Mouse (Mus musculus) inflammation-experienced regulatory T-cells, adult 6 months (primary cell): Measurements from ENCODE around the gene Patl1. TPM values are rescaled to one million over a fixed set of nuclear protein-coding genes. Genes with fewer than 3 reads are reported as not detected.
"Not testable (repeated sequence)": the region's sequence is repeated elsewhere in the genome, so short reads cannot be mapped to it uniquely, and the experiment has no call there.

Experiments
- ATAC-seq: one replicate; pipeline ENCODE4 v1.8.0; 2017
- polyA plus RNA-seq, 3 experiments: library from polyadenylated mRNA; unstranded; fragments of 100-300 nt; shearing (Covaris generic); gene quantifications; one replicate each; pipeline ENCODE4 v1.2.1; 2017

The Patl1 gene
- 10 to 100 TPM; 15.0 to 18.6 (median 17.1) TPM for polyA plus RNA-seq

DNA sequence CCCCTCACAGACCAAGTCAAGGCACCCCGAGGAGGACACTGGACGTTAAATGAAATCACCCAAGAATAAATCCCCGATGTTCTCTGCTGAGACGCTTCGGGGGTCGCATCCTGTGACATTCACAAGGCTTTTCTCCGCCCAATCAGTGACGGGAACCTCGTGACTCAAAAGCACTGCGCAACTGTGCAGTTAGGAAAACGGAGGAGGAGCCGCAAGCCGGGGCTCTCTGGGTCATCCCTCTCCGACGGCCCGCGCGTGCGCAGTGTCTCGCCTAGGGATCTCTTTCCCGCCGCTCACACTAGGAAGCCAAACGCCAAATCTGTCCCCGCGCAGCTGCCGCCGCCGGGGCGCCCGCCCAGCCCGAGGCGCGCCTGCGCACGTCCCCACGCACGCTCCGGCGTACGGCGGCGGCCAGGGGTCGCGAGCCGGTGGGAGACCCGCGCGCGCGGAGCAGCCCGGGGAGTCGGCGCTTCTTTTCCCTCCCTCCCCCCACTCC is at the start of gene Patl1:
TSS of gene Patl1 (plus strand) at position 363 of the 496 bp plus-strand sequence.
- ATAC-seq: peak; percentile 92

DNA sequence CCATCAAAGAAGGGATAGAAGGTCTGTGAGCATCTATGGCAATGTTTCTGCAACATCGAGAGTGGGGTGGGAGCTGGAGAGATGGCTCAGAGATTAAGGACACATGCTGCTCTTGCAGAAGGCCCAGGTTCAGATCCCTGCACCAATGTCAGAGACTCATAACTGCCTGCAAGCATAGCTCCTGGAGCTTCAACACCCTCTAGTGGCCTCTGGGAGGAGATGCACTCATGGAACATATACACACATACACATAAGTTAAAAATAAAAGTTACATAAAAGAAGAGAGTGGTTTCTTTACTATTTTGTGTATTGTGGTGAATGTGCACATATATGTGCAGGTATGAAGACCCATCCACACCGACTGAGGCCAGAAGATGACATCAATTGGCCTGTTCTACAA is 44.4 kb upstream of the Patl1 start:
- no peak for ATAC-seq

DNA sequence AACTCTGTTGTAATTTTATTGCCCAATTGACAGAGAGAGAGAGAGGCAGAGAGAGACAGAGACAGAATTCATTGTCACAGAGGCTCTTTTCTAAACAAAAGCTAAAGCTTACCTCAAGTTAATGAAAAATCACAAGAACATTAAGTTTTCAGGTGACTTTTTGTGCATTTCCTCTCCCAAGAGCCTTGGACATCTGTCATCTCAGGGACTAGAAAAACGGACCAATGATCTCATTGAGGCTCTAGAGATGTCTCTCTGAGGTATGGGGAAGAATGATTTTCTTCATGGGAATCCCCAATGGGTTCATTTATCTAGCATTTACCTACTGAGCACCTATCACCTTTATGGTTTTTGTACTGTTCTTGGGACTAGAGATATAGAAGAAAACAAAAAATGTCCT is 37.2 kb upstream of the Patl1 start, which contains the start of gene Olfr1419:
TSS of gene Olfr1419 (minus strand) at position 101 of the 400 bp plus-strand sequence.
- ATAC-seq: no peak

DNA sequence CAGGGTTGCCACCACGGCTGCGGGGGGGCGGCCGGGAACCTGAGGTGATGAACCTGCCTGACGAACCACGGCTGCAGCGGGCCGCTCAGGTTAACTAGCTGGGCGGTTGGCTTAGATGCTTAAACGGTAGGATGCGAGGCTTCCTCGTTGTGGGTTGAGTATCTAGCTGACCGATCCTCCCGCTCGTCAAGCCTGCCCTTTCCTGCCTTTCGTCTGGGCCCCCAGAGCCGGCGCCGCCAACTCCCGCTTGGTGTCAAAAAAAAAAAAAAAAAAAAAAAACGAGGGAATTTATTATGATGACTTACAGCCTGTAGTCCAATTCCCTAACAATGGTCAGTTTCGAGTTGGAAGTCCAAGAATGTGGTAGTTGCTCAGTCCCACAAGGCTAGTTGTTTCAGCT is 33.8 kb upstream of the Patl1 start:
- not testable (repeated sequence) for ATAC-seq

DNA sequence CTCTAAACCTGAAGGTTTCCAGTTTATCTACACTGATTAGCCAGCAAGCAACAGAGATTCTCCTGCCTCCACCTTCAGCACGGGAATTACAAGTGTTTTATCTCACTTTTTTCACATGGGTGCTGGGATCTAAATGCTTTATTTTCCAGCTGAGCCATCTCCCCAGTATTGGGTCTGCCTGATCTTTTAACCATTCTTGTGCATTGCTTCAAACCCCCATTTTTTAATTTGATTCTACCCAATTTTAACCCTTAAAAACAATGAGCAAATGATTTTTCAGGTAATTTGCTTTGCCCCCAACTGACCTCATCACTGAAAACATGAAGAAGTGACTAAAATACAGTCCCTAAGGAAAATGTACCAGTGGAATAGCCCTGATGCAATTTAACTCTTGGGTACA is 25.9 kb upstream of the Patl1 start, which contains the start of gene Olfr1420:
TSS of gene Olfr1420 (plus strand) at position 301 of the 400 bp plus-strand sequence.
- ATAC-seq: no peak

DNA sequence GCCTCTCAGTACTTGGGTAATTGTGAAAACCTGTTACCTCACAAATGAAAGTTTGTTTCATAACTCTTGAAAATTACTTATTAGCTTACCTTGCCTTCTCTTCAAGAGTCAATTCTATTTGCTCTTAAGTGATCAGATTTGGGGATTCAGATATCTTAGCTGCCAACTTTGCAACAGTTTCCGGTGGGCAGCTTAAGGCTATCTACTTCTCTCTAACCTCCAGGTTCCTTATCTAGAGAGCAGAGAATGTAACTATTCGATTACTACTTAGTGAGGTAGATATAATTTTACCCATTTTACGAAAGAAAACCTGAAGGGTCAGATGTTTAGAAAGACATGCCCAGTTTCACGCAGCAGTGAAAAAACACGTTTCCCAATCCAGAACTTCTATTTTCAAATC is 1.2 kb upstream of the Patl1 start:
- no peak for ATAC-seq

DNA sequence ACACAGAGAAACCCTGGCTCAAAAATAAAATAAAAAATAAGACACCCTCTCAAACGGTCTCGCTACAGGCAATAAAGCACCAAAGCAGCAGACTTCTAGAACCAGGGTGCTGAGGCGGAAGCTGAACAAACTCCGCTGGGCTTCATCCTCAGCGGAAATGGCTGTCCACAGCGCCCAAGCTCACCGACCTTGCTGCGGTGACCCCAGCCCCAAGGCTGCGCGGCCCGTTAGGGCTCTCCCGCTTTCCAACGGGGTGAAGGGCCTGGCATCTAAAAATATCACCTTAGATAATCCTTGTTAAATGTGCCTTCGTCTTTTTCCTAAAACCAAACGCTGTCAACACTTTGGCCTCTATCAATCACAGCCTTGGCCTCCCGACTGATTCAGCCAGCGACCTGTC is 596 bp upstream of the Patl1 start:
- peak; percentile 10 for ATAC-seq

DNA sequence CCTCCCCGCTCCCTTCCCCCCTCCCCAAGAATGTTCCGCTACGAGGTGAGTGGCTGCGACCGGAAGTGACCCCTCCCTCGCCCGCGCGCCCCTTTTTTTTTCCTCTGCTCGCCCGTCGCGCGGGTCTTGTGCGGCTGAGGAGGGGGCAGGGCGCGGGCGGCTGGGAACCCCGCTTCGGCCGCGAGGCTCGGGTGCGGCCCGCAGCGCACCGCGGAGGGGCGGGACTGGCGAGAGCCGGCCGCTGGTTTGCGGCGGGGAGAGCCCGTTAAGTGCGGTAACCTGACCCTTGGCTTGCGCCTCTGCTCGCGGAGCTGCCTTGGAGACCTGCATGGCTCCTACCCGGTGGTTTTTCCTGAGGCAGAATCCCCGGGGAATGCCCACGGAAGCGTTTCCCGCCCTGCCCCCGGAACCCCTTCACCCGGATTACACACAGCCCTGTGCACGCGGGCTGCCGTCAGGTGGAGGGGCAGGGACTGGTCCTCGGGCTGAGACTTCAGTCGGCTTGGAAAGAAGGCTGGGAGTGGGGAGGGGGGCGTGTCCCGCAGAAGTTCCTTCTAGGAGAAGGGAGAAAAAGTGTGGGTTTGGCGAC is 428 bp downstream of the Patl1 start:
- peak; percentile 17 for ATAC-seq

DNA sequence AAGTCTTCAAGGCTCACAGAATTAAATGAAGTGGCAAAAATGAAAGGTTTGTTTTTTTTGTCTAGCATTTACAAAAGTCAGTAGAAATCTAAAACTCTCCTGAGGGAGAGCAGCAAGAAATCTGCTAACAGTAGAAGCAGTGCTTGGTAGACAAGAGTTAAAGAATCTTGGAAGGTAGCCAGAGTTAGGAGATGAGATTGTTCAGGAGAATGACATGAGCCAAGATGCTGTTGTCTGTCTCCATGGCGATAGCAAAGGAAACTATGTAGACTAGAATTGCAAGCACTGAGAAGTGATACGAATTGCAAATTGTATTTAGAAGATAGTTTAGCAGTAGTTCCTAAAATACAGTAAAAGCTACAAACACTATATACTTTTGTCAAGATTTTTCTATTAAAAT is 3.6 kb downstream of the Patl1 start:
- no peak for ATAC-seq

DNA sequence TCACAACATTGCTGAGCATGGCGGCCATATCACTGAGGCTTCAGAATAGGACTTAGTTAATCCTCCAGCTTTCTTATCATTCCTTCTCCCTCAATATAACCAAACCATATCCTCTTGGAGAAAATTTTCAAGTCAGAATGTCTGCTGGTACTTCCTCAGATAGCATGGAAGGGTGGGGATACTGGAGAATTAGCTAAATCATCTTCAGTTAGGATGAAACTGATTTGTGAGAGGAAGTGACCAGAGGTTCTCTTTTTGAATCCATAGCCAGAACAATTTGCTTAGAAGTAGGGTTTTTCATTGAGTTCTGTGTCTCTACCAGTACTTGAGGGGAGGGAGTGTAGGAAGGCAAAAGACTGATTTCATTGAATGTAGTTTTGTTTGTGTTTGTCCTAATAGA is 9.9 kb downstream of the Patl1 start:
- no peak for ATAC-seq

DNA sequence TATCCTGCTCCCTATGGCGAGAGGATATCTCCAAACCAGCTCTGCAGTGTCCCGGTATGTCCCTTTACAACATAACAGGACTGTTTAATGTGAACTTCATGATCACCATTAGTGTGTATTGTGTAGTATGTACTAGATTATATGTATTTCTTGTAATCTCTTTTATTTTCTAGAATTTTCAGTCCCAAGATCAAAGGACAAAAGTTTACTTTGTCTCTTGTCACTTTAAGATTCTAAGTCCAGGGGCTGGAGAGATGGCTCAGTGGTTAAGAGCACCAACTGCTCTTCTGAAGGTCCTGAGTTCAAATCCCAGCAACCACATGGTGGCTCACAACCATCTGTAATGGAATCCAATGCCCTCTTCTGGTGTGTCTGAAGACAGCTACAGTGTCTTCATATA is 10.3 kb downstream of the Patl1 start:
- ATAC-seq: not testable (repeated sequence)

DNA sequence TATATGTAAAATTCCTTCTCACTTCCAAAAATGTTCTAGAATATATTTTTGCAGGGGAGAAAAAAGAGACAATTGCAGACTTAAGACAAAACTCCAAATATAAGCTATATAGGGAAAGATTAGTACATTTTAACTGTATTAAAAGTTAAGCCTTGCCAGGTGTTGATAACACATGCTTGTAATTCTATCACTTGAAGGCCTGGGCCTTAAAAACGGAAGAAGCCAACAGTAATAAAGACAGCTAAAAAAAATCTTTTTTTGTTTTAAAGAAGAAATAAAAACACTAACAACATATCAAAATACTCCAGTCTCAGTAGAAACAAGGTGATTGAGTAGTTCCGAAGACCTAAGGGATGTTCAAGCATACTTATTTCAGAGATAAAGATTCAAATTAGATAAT is 14.2 kb downstream of the Patl1 start:
- no peak for ATAC-seq

DNA sequence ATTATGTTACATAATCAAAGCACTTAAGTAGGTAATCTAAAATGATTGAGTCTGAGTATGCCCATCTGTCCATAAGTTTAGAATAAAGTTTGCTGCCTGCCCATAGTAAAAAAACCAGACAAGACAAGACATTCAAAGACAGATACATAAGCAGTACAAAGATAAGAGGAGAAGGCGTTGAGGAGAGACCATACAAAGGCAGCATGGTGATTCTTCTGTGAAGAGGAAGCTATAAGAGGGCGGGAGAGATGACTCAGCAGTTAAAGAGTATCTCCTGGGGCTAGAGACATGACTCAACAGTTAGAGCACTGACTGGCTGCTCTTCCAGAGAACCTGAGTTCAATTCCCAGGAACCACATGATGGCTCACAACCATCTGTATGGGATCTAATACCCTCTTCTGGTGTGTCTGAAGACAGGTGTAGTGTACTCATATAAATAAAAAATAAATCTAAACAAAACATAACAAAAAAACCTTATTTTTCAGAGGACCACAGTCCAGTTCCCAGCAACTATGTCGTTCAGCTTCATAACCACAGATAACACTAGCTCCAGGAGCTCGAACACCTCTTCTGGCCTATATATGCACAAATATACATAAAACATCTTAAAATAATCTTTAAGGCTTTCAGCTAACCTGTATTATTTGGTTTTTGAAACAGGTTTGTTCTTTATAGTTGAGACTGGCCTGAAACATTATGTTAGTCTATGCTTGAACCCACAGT is 16.0 kb downstream of the Patl1 start:
- ATAC-seq: no peak

DNA sequence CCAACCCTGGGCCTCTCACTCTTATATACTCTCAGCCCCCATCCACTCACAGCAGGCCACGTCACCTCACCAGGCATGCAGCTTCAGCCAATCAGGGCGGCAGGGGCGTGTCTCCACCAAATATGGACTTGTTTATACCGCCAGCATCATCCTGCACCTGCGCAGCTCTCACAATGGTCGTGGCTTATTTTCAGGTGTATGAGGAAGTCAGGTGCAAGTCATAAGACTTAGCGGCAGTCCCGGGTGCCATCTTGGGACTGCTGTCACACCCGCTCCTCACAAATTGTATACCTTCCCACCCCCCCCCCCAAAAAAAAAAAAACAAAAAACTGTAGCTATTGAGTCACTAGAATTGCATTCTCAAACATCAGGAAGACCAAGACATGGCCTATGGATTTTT is 34.3 kb downstream of the Patl1 start:
- not testable (repeated sequence) for ATAC-seq

DNA sequence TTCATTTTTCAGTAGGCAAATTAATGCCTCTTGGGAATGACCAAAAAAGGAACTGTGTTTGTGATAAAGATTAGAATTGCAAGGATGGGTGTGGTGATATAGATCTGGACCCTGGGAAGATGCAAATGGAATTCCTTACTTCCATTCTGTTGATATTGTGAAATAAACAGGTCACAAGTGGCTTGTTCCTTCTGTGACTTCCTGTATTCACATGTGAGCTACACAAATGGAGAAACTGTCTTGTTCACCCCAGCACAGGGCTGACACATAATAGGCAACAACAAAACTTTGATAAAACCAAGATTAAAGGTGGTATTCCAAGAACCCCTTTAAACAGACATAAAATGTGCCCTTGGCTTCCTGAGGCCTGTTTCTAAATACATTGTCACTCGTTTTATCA is 37.7 kb downstream of the Patl1 start:
- no peak for ATAC-seq

DNA sequence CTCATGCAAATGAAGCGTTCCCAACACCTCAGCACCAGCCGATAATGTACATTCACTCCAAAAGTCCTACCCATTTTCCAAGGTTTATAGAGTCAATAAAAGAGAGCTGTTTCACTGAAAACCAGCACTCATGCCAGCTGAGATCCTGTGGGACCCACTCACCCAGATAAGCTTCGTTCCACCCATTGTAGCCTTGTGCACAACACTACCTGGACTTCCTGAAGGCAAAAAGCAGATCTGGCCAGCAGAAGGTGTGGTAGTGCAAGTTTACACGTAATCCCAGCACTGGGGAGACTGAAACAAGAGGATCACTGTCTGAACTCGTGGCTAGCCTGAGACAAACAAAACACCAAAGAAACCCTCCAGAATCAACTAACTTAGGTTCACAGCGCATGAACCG is 38.5 kb downstream of the Patl1 start:
- ATAC-seq: no peak

DNA sequence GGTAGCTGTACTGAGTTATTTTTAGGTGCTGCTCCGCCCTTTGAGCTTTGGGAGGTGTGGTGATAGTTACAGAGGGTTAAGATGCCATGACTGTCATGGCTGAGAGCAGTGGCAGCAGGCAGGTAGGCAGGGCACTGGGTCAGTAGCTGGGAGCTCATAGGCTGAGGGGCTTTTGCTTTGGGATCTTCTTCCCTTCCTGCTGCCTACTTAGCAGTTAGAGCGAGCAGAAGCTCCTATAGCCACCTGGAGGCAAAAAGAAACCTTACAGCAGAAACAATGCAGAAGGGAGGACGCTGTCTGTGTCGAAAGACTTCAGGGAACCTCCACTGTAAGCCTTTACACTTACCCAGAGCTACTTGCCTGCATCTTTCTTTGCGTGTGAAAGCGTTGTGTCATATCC is 42.0 kb downstream of the Patl1 start:
- no peak for ATAC-seq

DNA sequence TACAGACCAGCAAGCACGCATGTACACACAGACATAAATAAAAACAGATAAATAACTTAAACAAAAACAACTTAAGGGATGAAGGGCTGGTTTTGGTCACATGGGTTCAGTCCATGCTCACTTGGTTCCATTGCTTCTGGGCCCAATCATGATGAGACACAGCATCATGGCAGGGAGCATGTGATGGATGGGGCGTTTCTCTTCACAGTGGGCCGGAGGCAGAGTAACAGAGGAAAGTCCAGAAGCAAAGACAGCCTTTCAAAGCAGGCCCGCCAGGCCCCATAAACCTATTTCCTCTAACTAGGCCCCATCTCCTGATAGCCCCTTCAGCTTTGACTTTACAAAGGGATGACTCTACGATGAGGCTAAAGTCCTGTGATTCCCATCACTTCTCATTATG is 44.4 kb downstream of the Patl1 start:
- ATAC-seq: no peak

DNA sequence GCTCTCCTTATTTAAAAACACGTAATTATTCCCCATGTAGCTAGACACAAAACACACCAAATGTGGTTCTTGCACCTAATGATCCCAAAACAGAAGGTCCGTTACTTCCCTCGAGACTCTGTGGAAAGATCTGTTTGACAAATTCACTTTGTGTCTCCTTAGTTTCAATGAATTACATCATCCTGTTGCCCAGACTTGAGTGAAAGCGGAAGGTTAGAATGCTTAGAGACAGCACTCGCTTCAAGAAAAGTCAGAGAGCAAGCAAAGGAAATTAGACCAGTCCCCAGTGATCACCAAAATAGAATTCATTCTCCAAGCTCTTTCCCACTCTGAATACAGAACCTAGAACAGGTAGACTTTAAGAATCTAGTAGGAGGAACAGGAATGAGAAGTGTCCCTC is 45.2 kb downstream of the Patl1 start:
- no peak for ATAC-seq

DNA sequence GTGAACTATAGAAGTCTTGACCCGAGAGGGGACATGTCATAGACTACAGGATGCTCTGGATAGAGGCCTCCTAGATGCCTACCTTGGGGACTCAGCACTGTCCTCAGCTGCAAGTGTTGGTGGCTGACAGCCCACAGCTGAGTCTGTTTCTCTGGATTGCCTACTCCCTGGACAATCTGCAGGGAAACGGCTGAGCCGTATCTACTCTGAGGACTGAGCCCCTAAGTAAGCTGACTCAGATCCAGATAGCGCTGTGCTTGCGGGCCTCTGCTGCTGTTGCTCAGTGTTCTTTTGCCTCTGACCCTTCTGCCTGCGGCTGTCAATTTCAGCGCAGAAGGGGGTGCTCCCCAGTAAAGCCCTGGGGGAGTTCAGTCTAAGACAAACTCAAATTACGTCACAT is 45.6 kb downstream of the Patl1 start:
- ATAC-seq: no peak

DNA sequence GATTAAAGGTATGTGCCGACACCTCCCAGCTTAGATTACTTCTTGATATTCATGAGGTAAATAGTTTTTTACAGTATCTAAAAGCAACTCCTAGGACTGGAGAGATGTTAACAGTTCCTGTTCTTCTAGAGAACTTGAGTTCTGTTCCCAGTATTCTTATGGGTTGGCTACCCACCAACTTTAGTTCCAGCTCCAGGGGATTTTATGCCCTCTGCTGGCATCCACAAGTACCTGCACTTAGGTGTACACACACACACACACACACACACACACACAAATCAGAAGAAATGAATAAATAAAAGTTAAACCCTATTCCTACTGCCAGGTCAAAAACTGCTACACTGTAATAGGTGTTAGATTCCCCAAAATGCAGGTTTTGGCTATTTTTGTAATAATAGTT is 52.1 kb downstream of the Patl1 start:
- no peak for ATAC-seq

DNA sequence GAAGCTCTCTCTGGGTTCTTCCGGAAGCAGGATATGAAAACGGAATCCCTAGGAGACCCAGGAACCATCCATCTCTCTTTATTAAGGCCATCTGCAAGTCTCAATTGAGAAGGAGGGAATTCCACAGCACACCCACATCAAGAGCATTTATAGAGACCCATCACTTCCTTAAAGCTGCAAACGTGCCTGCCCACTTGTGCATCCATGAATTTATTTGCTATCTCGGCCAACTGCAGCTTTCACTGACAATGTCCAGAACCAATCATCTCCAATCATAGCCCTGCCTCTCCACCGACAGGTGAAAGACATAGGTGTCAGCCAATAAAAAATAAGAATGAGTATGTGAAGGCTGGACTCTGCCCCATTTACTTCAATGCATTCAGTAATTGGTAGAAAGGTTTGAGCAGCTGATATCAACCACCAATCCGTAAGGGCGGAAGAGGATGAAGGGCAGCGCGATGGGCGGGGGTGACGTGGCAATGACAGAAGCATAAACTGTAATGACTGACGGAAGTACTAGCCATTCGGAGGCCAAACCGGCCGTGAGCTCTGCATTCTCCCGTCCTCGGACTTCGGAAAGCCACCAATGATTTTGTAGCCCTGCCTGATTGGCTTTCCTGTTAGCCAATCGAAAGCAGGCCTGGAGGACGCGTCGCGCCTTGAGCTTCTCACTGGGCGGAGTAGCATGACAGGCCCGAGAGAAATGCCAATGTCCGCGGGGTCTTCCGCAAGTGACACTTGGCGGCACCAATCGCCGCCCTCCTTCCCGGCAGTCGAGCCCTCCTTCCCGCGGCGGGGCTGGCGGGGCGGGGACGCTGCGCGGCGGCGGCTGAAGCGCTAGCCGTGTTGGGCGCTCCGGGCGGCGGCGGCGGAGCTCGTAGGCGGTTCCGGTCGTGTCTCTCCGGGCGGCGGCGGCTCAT is 53.1 kb downstream of the Patl1 start, which contains the start of gene Osbp:
TSS of gene Osbp (plus strand) at position 919 of the 920 bp plus-strand sequence.
- ATAC-seq: peak; percentile 88

DNA sequence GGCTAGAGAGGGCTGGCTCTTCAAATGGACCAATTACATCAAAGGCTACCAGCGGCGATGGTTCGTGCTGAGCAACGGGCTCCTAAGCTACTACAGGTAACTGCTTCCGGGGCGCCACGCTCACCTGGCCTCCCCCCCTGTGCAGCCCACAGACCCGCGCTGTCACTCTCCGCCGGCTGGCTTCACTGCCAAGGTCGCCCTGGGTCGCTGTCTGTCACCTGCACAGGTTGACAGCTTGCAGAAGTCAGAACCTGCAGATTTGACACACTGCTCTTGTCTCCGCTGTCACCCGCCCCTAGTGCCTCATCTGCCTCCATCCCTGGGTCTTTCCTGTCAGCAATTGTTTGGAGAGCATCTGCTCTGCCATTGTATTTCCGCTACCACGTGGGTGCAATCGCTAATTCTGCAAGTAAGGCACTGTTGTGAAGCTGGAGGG is 54.0 kb downstream of the Patl1 start:
- no peak for ATAC-seq
